Mouse (Mus musculus) retina, postnatal 7 days (tissue): ENCODE results near the gene Kncn.

ENCODE experiments used
- DNase-seq: peaks from one replicate; pipeline ENCODE4 v3.0.0-alpha.2; 2012; ENCODE audit warnings: low read depth, low spot score

Kncn gene

GRCm38 (mm10) chr4:115878216-115878678 is 6.0 kb upstream of the Kncn start:
- DNase-seq = no peak

GRCm38 (mm10) chr4:115878828-115879227 is 5.4 kb upstream of the Kncn start:
- DNase-seq = no peak

- no peak for DNase-seq
Observed at GRCm38 (mm10) chr4:115881183-115881582, 3.0 kb upstream of the Kncn start.

GRCm38 (mm10) chr4:115882195-115882594 is 2.0 kb upstream of the Kncn start:
- DNase-seq = no peak

- DNase-seq = no peak
Observed at GRCm38 (mm10) chr4:115885846-115886245, 1.6 kb downstream of the Kncn start.

- DNase-seq = no peak
Observed at GRCm38 (mm10) chr4:115886875-115887274, 2.7 kb downstream of the Kncn start.

GRCm38 (mm10) chr4:115890066-115890465 is 5.9 kb downstream of the Kncn start:
- no peak for DNase-seq

GRCm38 (mm10) chr4:115890553-115890952 is 6.4 kb downstream of the Kncn start, which contains the start of gene 6430628N08Rik:
6430628N08Rik (plus strand) TSS chr4:115890665.
- no peak for DNase-seq

GRCm38 (mm10) chr4:115894281-115894680 is 10.1 kb downstream of the Kncn start:
- no peak for DNase-seq

GRCm38 (mm10) chr4:115897901-115898631 is 13.9 kb downstream of the Kncn start:
- DNase-seq = no peak

GRCm38 (mm10) chr4:115902816-115903215 is 18.6 kb downstream of the Kncn start:
- peak; percentile 72 for DNase-seq

GRCm38 (mm10) chr4:115904375-115904774 is 20.2 kb downstream of the Kncn start:
- no peak for DNase-seq

GRCm38 (mm10) chr4:115905701-115906100 is 21.5 kb downstream of the Kncn start:
- peak; percentile 33 for DNase-seq

GRCm38 (mm10) chr4:115906791-115907190 is 22.6 kb downstream of the Kncn start:
- no peak for DNase-seq

- DNase-seq = no peak
Observed at GRCm38 (mm10) chr4:115907994-115908393, 23.8 kb downstream of the Kncn start.

GRCm38 (mm10) chr4:115908641-115909040 is 24.4 kb downstream of the Kncn start:
- peak; percentile 51 for DNase-seq

GRCm38 (mm10) chr4:115911586-115911985 is 27.4 kb downstream of the Kncn start:
- no peak for DNase-seq

- DNase-seq = no peak
Observed at GRCm38 (mm10) chr4:115919911-115920310, 35.7 kb downstream of the Kncn start.

GRCm38 (mm10) chr4:115922688-115923087 is 38.5 kb downstream of the Kncn start:
- no peak for DNase-seq

GRCm38 (mm10) chr4:115923262-115923880 is 39.2 kb downstream of the Kncn start:
- DNase-seq = no peak

GRCm38 (mm10) chr4:115927637-115928036 is 43.4 kb downstream of the Kncn start:
- DNase-seq = no peak

GRCm38 (mm10) chr4:115931556-115932088 is 47.4 kb downstream of the Kncn start:
- no peak for DNase-seq
